Mouse (Mus musculus) limb, embryonic 14.5 days (tissue): ENCODE data around the gene Fto. TPM values are rescaled to one million over a fixed set of nuclear protein-coding genes. Genes with fewer than 3 reads are reported as not detected.

ENCODE experiments used
- ATAC-seq: fragments of 200-750 bp; cut with Nextera tagmentation; 2 replicates; pipeline ENCODE4 v1.8.0; 2017; ENCODE audit warnings: low read depth, moderate number of reproducible peaks, moderate TSS enrichment; ENCODE audit not compliant: low FRiP score
- DNase-seq: peaks from one replicate; pipeline ENCODE4 v3.0.0-alpha.2; 2015; ENCODE audit warnings: low spot score
- H3K27ac ChIP-seq: fragments of 300-500 bp; sonication (generic); replicated peaks from 2 replicates; pipeline ENCODE4 v1.5.1; 2014; ENCODE audit warnings: low read depth, mild to moderate bottlenecking, low read length, moderate library complexity, mixed read lengths
- H3K27me3 ChIP-seq: fragments of 300-500 bp; sonication (generic); 2 replicates; pipeline ENCODE4 v1.6.1; 2014; ENCODE audit warnings: low read length, mixed read lengths; ENCODE audit not compliant: control insufficient read depth, insufficient read depth
- H3K36me3 ChIP-seq: fragments of 300-500 bp; sonication (generic); 2 replicates; pipeline ENCODE4 v1.6.1; 2014; ENCODE audit warnings: mild to moderate bottlenecking, low read length, moderate library complexity, mixed read lengths; ENCODE audit not compliant: control insufficient read depth, insufficient read depth
- H3K4me1 ChIP-seq: fragments of 300-500 bp; sonication (generic); 2 replicates; pipeline ENCODE4 v1.6.1; 2014; ENCODE audit warnings: antibody characterized with exemption, low read length, mixed read lengths; ENCODE audit not compliant: control insufficient read depth, insufficient read depth
- H3K4me2 ChIP-seq: fragments of 300-500 bp; sonication (generic); replicated peaks from 2 replicates; pipeline ENCODE4 v1.6.1; 2014; ENCODE audit warnings: low read depth, mild to moderate bottlenecking, low read length, moderate library complexity; ENCODE audit not compliant: severe bottlenecking
- H3K4me3 ChIP-seq: fragments of 300-500 bp; sonication (generic); replicated peaks from 2 replicates; pipeline ENCODE4 v1.5.1; 2014; ENCODE audit warnings: low read length
- H3K9ac ChIP-seq: fragments of 300-500 bp; sonication (generic); 2 replicates; pipeline ENCODE4 v1.6.1; 2014; ENCODE audit warnings: mild to moderate bottlenecking, low read depth, low read length, moderate library complexity; ENCODE audit not compliant: severe bottlenecking
- H3K9me3 ChIP-seq: fragments of 300-500 bp; sonication (generic); 2 replicates; pipeline ENCODE4 v1.6.1; 2016; ENCODE audit warnings: low read length; ENCODE audit not compliant: control insufficient read depth
- POLR2A ChIP-seq: fragments of 200-500 bp; IDR thresholded peaks from 2 replicates; pipeline ENCODE4 v1.8.0; 2012; ENCODE audit warnings: inconsistent platforms, mild to moderate bottlenecking, moderate library complexity, borderline replicate concordance; ENCODE audit not compliant: insufficient read depth, insufficient read length; ENCODE audit errors: extremely low read depth
- WGBS: fragments of 180-500 bp; shearing (Covaris S2); extraction: QIAGEN DNeasy Blood & Tissue Kit; methylation state at CpG from one replicate; pipeline ENCODE4 v1.1.7; 2014; 5-methylcytosine and 5-hydroxymethylcytosine counted together
- polyA plus RNA-seq, 2 experiments: library from polyadenylated mRNA; depleted of rRNA in 1 of 2; stranded (reverse) in 1 of 2; unstranded in 1 of 2; fragments of >200 nt; fragmentation: Nextera tagmentation in 1 of 2; extraction: Ambion mirVana in 1 of 2; gene quantifications; 2 replicates each; pipeline versions ENCODE4 v1.2.1 to v1.2.3; 2012 to 2014

The Fto gene
- polyA plus RNA-seq, 2 experiments = 80.0 to 107 TPM

- no peak for ATAC-seq
- no peak for TF ChIP-seq POLR2A
- no peak for DNase-seq
- Histone ChIP-seq H3K4me3 (no peak overlapping the region), H3K9ac (no peak overlapping the region), H3K4me1 (peaks cover 4% of the 10 kb centered on the region; the same call in 1 of the 2 replicates), H3K27ac (no peak overlapping the region), H3K27me3 (no peaks in the 10 kb centered on the region), H3K4me2 (no peak overlapping the region), H3K9me3 (no peaks in the 10 kb centered on the region), H3K36me3 (peaks cover 23% of the 10 kb centered on the region)
- 94% methylated on average over 5 of the region's 5 CpGs for WGBS
These were observed 163.7 kb downstream of the Fto start for GRCm38 (mm10) chr8:91476988-91477387.

GRCm38 (mm10) chr8:91477471-91477870 lies 164.1 kb downstream of the Fto start:
- Histone ChIP-seq H3K4me2 (no peak overlapping the region), H3K27ac (no peak overlapping the region), H3K36me3 (peaks cover 23% of the 10 kb centered on the region), H3K4me3 (no peak overlapping the region), H3K9me3 (no peaks in the 10 kb centered on the region), H3K9ac (no peak overlapping the region), H3K27me3 (no peaks in the 10 kb centered on the region), H3K4me1 (no peaks in the 10 kb centered on the region; the same call in 1 of the 2 replicates)
- DNase-seq = no peak
- no peak for TF ChIP-seq POLR2A
- 93% methylated on average over 10 of the region's 10 CpGs for WGBS
- no peak for ATAC-seq

DNA sequence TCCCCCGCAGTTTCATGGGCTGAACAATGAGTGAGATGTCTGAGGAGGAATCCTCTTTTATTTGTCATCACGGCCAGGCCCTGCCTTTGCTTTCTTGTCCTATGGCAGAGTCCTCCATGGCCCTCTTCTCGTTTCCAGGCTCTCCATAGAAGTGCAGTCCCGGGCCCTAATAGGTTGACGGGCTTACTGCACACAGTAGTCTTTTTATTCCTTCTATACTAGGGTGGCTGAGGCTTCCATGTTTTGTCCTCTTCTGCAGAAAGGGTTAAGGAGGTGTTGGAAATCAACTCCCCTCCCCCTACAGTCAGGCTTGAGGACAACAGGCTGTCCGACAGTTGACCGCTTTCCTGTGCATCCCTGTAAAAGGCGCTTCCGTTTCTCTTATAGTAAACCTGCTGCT lies 169.2 kb downstream of the Fto start:
- ATAC-seq = no peak
- no peak for TF ChIP-seq POLR2A
- no peak overlapping the region for H3K4me3 ChIP-seq
- H3K36me3 ChIP-seq = peaks cover 13% of the 10 kb centered on the region; the same call in 1 of the 2 replicates
- DNase-seq = no peak
- no peaks in the 10 kb centered on the region for H3K9me3 ChIP-seq
- H3K4me1 ChIP-seq = no peaks in the 10 kb centered on the region
- H3K4me2 ChIP-seq = no peak overlapping the region
- 84% methylated on average over 9 of the region's 9 CpGs for WGBS
- H3K27me3 ChIP-seq = no peaks in the 10 kb centered on the region
- H3K27ac ChIP-seq = no peak overlapping the region
- no peak overlapping the region for H3K9ac ChIP-seq

- Histone ChIP-seq H3K36me3 (peaks cover 13% of the 10 kb centered on the region; the same call in 1 of the 2 replicates), H3K27me3 (no peaks in the 10 kb centered on the region), H3K4me1 (0 out of 2 replicates have a peak, but pooled peaks cover 3% of the 10 kb centered on the region), H3K9me3 (no peaks in the 10 kb centered on the region), H3K4me2 (no peak overlapping the region), H3K27ac (no peak overlapping the region), H3K9ac (no peak overlapping the region), H3K4me3 (no peak overlapping the region)
- no peak for TF ChIP-seq POLR2A
- 83% methylated on average over 4 of the region's 4 CpGs for WGBS
- DNase-seq (no peak), ATAC-seq (no peak)
These were observed 173.1 kb downstream of the Fto start for GRCm38 (mm10) chr8:91486394-91486793.

GRCm38 (mm10) chr8:91487456-91487855 lies 174.1 kb downstream of the Fto start:
- no peaks in the 10 kb centered on the region for H3K9me3 ChIP-seq
- no peak for TF ChIP-seq POLR2A
- peaks cover 13% of the 10 kb centered on the region; the same call in 1 of the 2 replicates for H3K36me3 ChIP-seq
- WGBS = 88% methylated on average over 2 of the region's 2 CpGs
- ATAC-seq (no peak), DNase-seq (no peak)
- H3K27me3 ChIP-seq = no peaks in the 10 kb centered on the region
- H3K4me2 ChIP-seq = no peak overlapping the region
- H3K9ac ChIP-seq = no peak overlapping the region
- H3K4me1 ChIP-seq = 0 out of 2 replicates have a peak, but pooled peaks cover 3% of the 10 kb centered on the region
- H3K4me3 ChIP-seq = no peak overlapping the region
- no peak overlapping the region for H3K27ac ChIP-seq
